Mouse (Mus musculus) left cerebral cortex, adult 9 months (tissue): ENCODE measurements around the gene Perm1.

ENCODE experiments used
- DNase-seq, 2 experiments: peaks; one replicate each; pipeline ENCODE4 v3.0.0; 2022; ENCODE audit warnings: low spot score in 2 of 2

Gene Perm1

DNA sequence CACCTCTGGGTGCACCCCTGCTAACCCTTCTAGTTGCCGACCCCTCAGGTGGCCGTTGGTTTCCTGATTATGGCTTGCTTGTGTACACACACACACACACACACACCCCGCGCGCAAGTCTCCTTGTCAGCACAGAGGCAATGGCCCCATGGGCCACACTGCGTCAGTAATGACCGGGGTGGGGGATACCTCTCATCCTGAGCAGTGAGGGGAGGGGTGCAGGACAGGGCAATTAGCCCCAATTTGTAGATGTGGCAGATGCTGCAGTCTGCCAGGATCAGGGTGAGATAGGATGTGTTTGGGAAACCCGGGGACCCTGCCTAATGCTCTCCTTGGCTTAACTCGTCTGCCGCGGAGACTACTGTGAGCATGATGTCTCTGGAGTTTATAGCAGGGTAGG lies 33.9 kb downstream of the Perm1 start:
- DNase-seq, result no peak

DNA sequence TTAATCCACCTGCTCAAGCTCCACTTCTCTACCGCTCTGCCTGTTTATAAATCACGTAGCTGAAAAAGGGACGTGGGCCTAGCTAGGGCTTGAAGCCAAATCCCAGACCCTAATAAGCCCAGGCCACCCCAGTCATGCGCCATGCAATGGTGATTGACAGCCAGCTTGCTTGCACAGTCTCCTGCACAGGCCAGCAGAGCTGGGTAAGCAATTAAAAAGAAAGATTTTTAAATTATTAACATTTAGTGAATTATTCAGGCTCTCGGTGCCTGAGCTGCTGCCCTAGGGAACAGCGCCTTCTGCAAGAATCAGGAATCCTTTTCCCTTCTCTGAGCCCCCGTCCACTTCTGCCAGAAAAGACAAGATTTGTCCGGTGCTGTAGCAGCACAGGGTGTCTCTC lies 35.4 kb downstream of the Perm1 start:
- DNase-seq, result no peak

- DNase-seq, result no peak
These were observed 36.5 kb downstream of the Perm1 start for GRCm38 (mm10) chr4:156252140-156252539.

GRCm38 (mm10) chr4:156252619-156253018 lies 37.0 kb downstream of the Perm1 start:
- no peak for DNase-seq

GRCm38 (mm10) chr4:156253043-156253442 lies 37.4 kb downstream of the Perm1 start:
- no peak for DNase-seq

DNA sequence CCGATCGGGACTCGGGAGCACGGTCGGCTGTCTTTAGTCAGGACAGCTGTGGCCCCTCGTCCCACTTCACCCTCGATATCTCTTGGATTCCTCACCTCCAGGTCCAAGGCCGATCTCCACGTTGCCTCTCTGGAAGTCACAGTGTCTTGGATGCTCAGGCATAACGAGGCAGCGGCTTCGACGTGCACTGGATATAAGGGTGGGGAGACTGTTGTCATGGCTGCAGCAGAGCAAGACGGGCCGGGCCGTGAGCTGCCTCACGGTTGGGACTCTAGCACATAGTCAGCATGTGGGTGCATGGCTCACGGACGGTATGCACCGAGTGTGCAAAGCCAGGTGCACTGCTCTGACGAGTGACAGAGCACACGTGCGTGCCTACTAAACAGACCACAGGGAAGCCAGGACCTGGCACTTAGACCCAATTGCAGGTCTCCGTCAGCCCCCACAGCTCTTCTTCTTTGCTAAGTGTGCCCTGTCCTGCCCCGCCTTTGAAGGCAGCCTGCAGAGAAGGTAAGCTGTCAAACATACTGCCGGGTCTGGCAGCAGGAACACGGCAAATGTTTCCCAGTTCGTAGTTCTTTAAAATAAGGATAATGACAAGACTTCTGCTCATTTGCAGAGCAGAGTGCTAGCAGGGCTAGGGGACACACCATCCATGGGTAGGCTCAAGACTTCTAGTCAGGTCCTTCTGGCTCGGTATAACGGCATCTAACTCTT lies 38.9 kb downstream of the Perm1 start:
- DNase-seq, result no peak

- no peak for DNase-seq
These were observed 39.6 kb downstream of the Perm1 start, which contains the start of gene Samd11 for GRCm38 (mm10) chr4:156255078-156255839. TSS of gene Samd11 (minus strand) at chr4:156255657.
